Mouse (Mus musculus): Measurements from ENCODE around the gene Dnajc3. TPM values are rescaled to one million over a fixed set of nuclear protein-coding genes. Genes with fewer than 3 reads are reported as not detected.

Gene Dnajc3
- 34.1 and 35.3 TPM in 2 replicates for polyA plus RNA-seq (2014; fragmentation: Nextera tagmentation; extraction: Ambion mirVana)

DNA sequence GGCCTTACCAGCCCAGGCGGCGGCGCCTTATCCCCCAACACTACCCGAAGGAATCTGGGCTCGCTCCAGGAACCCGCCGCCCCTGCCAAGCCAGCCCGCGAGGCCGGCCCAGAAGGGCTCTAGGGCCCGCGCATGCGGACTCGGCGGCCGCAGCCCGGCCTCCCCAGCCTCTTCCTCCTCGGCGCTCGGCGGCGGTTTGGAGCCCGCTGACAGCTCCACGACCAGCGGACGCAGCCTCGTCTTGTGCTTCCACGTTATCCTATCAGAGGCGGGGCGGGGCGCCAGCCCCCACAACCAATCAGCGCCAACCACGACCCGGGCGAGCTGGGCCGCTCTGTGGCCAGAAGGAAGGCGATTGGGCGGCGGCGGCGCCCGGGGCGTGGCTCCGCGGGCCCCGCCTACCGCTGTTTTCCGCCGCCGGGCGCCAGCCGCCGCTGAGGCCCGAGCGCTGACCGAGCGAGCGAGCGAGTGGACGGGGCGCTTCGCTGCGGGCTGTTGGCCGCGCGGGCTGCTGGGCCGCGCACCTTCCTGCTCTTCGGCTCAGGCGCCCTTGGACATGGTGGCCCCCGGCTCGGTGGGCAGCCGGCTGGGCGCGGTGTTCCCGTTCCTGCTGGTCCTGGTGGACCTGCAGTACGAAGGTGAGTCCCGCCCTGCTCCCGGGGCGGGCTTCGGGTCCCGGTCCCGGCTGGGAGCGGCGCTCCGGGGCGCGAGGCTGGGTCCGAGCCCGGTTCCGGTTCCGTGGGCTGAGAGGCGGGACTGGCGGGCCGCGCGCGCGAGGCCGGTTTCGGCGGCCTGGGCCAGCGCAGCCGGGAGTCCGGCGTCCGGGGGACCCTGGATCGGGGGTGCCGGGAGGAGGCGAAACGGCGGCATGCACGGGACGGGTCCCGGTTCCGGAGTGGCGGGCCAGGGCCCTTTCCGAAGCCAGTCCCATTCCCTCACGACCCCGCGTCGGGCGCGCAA, at the start of gene Dnajc3:
Gene Dnajc3 (plus strand): TSS at position 444 of the 960 bp plus-strand sequence.
- Histone ChIP-seq H3K36me3 (ENCODE audit: control insufficient read depth, insufficient read depth, low read length) (no peaks in the 10 kb centered on the region), H3K4me2 (ENCODE audit: low read depth, severe bottlenecking) (peak within 1 kb of the TSS; percentile 70), H3K27me3 (ENCODE audit: control insufficient read depth, insufficient read depth, low read length) (no peaks in the 10 kb centered on the region), H3K27ac (replicated peaks; ENCODE audit: low read depth, low read length) (peak within 1 kb of the TSS; percentile 83; the same call in 1 of the 2 replicates), H3K9ac (ENCODE audit: low read length) (peak within 1 kb of the TSS; percentile 95), H3K4me1 (ENCODE audit: control insufficient read depth, insufficient read depth, low read length) (peaks cover 9% of the 10 kb centered on the region), H3K9me3 (ENCODE audit: control insufficient read depth, low read length) (no peaks in the 10 kb centered on the region), H3K4me3 (ENCODE audit: low read depth, low read length) (peak within 1 kb of the TSS; percentile 92)
- ATAC-seq (ENCODE audit: insufficient number of reproducible peaks, low FRiP score, low TSS enrichment, low read depth) = peak; percentile 100
- DNase-seq (ENCODE audit: low spot score) = peak; percentile 99
- WGBS = under 1% methylated on average over 106 of the region's 124 CpGs

DNA sequence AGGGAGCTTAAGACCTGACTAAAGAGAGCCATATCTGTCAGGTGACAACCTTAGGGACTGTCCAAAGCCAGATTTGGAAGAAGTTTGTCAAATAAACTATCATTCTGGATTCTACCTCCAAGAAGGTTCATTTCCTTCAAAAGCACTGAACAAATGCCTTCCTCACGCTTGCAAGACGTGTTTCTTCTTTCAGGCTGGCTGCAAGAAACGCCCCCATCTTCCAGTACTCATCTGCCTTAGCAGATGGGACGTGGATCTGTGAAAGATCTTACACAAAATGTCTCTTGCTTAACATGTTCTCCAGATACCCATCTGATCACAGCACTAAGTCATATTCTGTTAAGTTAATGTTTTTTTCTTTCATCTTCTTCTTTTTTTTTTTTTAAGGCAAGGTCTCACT, 47.7 kb upstream of the Dnajc3 start:
- Histone ChIP-seq H3K27me3 (ENCODE audit: control insufficient read depth, insufficient read depth, low read length) (no peaks in the 10 kb centered on the region), H3K9me3 (ENCODE audit: control insufficient read depth, low read length) (no peaks in the 10 kb centered on the region), H3K4me3 (ENCODE audit: low read depth, low read length) (no peak overlapping the region), H3K36me3 (ENCODE audit: control insufficient read depth, insufficient read depth, low read length) (peaks cover 8% of the 10 kb centered on the region), H3K4me1 (ENCODE audit: control insufficient read depth, insufficient read depth, low read length) (no peaks in the 10 kb centered on the region), H3K9ac (ENCODE audit: low read length) (no peak overlapping the region), H3K4me2 (ENCODE audit: low read depth, severe bottlenecking) (no peak overlapping the region), H3K27ac (replicated peaks; ENCODE audit: low read depth, low read length) (no peak overlapping the region)
- DNase-seq (ENCODE audit: low spot score) = no peak
- ATAC-seq (ENCODE audit: insufficient number of reproducible peaks, low FRiP score, low TSS enrichment, low read depth) = no peak
- WGBS = 86% methylated on average over 4 of the region's 4 CpGs

DNA sequence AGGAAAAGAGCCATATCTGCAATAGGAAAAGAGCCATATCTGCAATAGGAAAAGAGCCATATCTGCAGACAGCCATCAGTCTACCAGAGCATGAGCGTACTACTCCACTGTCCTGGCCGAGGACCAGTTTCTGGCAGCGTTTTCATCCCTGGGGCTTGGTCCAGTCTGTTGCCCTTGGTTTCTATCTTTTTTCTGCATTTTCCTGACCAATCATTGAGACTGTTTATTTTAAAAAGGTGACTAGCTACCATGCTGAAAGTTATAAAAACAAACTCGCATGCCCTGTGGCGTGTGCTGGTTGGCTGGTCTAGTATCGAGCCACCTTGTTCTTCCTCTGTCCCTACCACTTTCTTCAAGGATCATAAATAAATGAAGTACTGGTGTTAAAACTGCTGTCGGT, 42.5 kb upstream of the Dnajc3 start:
- DNase-seq (ENCODE audit: low spot score) (no peak), ATAC-seq (ENCODE audit: insufficient number of reproducible peaks, low FRiP score, low TSS enrichment, low read depth) (no peak)
- Histone ChIP-seq H3K27me3 (ENCODE audit: control insufficient read depth, insufficient read depth, low read length) (no peaks in the 10 kb centered on the region), H3K27ac (replicated peaks; ENCODE audit: low read depth, low read length) (no peak overlapping the region), H3K4me3 (ENCODE audit: low read depth, low read length) (no peak overlapping the region), H3K4me1 (ENCODE audit: control insufficient read depth, insufficient read depth, low read length) (no peaks in the 10 kb centered on the region), H3K9me3 (ENCODE audit: control insufficient read depth, low read length) (no peaks in the 10 kb centered on the region), H3K9ac (ENCODE audit: low read length) (no peak overlapping the region), H3K36me3 (ENCODE audit: control insufficient read depth, insufficient read depth, low read length) (peaks cover 3% of the 10 kb centered on the region; the same call in 1 of the 2 replicates), H3K4me2 (ENCODE audit: low read depth, severe bottlenecking) (no peak overlapping the region)
- 94% methylated on average over 7 of the region's 7 CpGs for WGBS

DNA sequence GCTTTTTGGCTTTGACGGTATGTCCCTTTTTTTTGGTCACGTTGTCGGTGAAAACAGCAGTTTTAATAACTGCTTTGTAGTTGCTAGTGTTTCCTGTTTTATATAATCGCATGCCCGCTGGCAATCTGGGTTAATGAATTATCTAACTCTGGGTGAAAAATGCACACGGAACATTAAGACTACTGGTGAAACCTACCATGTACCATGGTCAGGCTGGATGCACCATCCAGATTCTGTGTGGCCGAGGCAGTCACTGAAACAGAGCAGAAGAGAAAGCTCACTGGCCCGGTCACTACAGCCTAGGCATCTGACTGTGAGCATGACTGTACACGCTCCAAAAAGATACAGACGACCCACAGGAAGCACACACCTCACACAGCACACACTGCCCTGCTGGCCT, 42.1 kb upstream of the Dnajc3 start:
- H3K9ac ChIP-seq (ENCODE audit: low read length) = no peak overlapping the region
- ATAC-seq (ENCODE audit: insufficient number of reproducible peaks, low FRiP score, low TSS enrichment, low read depth) (no peak), DNase-seq (ENCODE audit: low spot score) (no peak)
- no peak overlapping the region for H3K4me3 ChIP-seq (ENCODE audit: low read depth, low read length)
- no peak overlapping the region for H3K27ac ChIP-seq (replicated peaks; ENCODE audit: low read depth, low read length)
- peaks cover 3% of the 10 kb centered on the region; the same call in 1 of the 2 replicates for H3K36me3 ChIP-seq (ENCODE audit: control insufficient read depth, insufficient read depth, low read length)
- WGBS = 87% methylated on average over 10 of the region's 10 CpGs
- H3K4me2 ChIP-seq (ENCODE audit: low read depth, severe bottlenecking) = no peak overlapping the region
- no peaks in the 10 kb centered on the region for H3K9me3 ChIP-seq (ENCODE audit: control insufficient read depth, low read length)
- H3K4me1 ChIP-seq (ENCODE audit: control insufficient read depth, insufficient read depth, low read length) = no peaks in the 10 kb centered on the region
- no peaks in the 10 kb centered on the region for H3K27me3 ChIP-seq (ENCODE audit: control insufficient read depth, insufficient read depth, low read length)

DNA sequence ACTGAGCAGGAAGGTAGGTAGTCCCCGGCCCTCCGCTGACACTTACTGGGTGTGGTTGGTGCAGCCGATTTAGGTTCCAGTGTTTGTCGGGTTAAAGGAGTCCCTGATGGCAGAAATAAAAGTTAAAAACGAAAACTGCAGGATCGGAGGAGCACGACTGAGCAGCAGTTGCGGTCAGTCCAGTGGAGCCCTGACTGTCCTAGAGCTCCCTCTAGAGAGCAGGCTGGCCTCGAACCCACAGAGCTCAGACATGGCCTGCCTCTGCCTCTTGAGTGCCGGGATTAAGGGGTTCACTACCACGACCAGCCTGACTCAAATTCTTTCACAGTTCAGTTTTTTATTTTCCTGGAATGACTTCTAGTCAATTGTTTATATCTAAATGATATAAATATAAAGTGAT, 37.8 kb upstream of the Dnajc3 start:
- WGBS = 86% methylated on average over 11 of the region's 11 CpGs
- Histone ChIP-seq H3K9me3 (ENCODE audit: control insufficient read depth, low read length) (no peaks in the 10 kb centered on the region), H3K4me2 (ENCODE audit: low read depth, severe bottlenecking) (no peak overlapping the region), H3K27ac (replicated peaks; ENCODE audit: low read depth, low read length) (no peak overlapping the region), H3K4me3 (ENCODE audit: low read depth, low read length) (no peak overlapping the region), H3K36me3 (ENCODE audit: control insufficient read depth, insufficient read depth, low read length) (peaks cover 8% of the 10 kb centered on the region; the same call in 1 of the 2 replicates), H3K27me3 (ENCODE audit: control insufficient read depth, insufficient read depth, low read length) (no peaks in the 10 kb centered on the region), H3K9ac (ENCODE audit: low read length) (no peak overlapping the region), H3K4me1 (ENCODE audit: control insufficient read depth, insufficient read depth, low read length) (no peaks in the 10 kb centered on the region)
- ATAC-seq (ENCODE audit: insufficient number of reproducible peaks, low FRiP score, low TSS enrichment, low read depth) = no peak
- no peak for DNase-seq (ENCODE audit: low spot score)

DNA sequence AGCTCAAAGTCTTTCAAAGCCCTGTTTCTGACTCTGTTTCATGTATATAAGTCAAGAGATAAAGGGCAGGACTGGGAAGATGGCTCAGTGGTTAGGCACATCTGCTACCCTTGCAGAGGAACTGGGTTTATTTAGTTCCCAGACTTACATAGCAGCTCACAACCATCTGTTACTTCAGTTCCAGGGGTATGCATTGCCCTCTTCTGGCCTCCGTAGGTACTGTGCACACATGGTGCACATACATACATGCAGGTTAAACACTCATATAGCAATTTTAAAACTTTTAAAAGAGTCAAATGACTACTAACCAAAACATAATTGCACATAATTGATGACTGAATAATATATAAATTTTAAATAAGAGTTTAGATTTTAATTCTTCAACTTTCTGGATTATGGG, 36.9 kb upstream of the Dnajc3 start:
- no peaks in the 10 kb centered on the region for H3K4me1 ChIP-seq (ENCODE audit: control insufficient read depth, insufficient read depth, low read length)
- no peak overlapping the region for H3K4me2 ChIP-seq (ENCODE audit: low read depth, severe bottlenecking)
- H3K27ac ChIP-seq (replicated peaks; ENCODE audit: low read depth, low read length) = no peak overlapping the region
- H3K27me3 ChIP-seq (ENCODE audit: control insufficient read depth, insufficient read depth, low read length) = no peaks in the 10 kb centered on the region
- no peak overlapping the region for H3K4me3 ChIP-seq (ENCODE audit: low read depth, low read length)
- WGBS = 100% methylated on average over 1 of the region's 1 CpGs
- DNase-seq (ENCODE audit: low spot score) = no peak
- no peak overlapping the region for H3K9ac ChIP-seq (ENCODE audit: low read length)
- peaks cover 8% of the 10 kb centered on the region; the same call in 1 of the 2 replicates for H3K36me3 ChIP-seq (ENCODE audit: control insufficient read depth, insufficient read depth, low read length)
- ATAC-seq (ENCODE audit: insufficient number of reproducible peaks, low FRiP score, low TSS enrichment, low read depth) = no peak
- no peaks in the 10 kb centered on the region for H3K9me3 ChIP-seq (ENCODE audit: control insufficient read depth, low read length)

DNA sequence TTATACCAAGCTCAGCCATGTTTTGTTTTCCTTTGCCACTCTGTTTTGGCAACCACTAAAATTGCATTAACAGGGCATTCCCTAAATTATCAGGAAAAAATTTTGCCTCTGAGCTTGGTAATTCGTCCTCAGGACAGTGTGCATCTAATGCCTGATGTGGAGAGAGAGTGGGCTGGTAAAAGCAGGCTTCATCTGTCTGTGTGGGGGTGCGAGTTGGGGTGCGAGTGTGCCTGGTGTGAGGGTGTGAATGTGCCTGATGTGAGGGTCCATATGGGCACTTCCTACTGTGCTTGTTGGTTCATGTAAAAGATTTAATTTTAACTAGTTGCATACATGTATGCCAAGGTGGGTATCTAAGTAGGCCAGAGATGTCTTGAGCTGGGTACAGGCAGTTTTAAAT, 34.4 kb upstream of the Dnajc3 start:
- Histone ChIP-seq H3K4me1 (ENCODE audit: control insufficient read depth, insufficient read depth, low read length) (no peaks in the 10 kb centered on the region), H3K36me3 (ENCODE audit: control insufficient read depth, insufficient read depth, low read length) (peaks cover 12% of the 10 kb centered on the region), H3K9me3 (ENCODE audit: control insufficient read depth, low read length) (no peaks in the 10 kb centered on the region), H3K27ac (replicated peaks; ENCODE audit: low read depth, low read length) (no peak overlapping the region), H3K4me3 (ENCODE audit: low read depth, low read length) (no peak overlapping the region), H3K4me2 (ENCODE audit: low read depth, severe bottlenecking) (no peak overlapping the region), H3K27me3 (ENCODE audit: control insufficient read depth, insufficient read depth, low read length) (no peaks in the 10 kb centered on the region), H3K9ac (ENCODE audit: low read length) (no peak overlapping the region)
- 89% methylated on average over 3 of the region's 3 CpGs for WGBS
- no peak for ATAC-seq (ENCODE audit: insufficient number of reproducible peaks, low FRiP score, low TSS enrichment, low read depth)
- no peak for DNase-seq (ENCODE audit: low spot score)

DNA sequence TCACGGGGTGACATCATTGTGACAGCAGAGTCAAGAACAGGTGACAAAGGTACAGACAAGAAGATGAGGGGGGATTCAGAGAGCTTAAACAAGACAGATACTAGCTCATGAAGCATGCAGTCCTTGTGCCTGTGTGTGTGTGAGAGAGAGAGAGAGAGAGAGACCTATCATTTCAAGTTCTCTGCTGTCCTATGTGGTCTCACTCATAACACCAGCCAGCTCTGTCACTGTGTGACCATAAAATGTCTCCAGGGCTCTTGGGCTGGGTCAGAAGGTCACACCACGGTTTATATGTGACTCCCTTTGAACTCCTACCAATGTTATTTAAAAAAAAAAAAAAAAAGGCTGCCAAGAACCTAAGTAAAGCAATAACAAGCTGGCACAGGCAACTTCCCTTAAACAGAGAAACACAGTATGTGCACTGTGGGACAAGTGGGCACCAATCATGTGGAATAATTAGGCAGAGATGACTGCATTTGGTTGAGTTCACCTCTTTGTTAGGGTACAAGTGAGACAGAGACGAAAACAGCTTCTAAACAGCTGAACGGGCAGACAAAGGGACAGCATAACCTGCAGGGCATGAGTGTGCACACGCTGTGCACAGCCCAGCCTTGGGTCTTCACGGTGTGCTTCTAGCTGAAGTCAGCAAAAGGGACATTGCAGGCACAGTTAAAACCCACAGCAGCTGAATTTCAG, 33.8 kb upstream of the Dnajc3 start:
- H3K27ac ChIP-seq (replicated peaks; ENCODE audit: low read depth, low read length) = no peak overlapping the region
- H3K27me3 ChIP-seq (ENCODE audit: control insufficient read depth, insufficient read depth, low read length) = no peaks in the 10 kb centered on the region
- H3K9ac ChIP-seq (ENCODE audit: low read length) = no peak overlapping the region
- peaks cover 12% of the 10 kb centered on the region for H3K36me3 ChIP-seq (ENCODE audit: control insufficient read depth, insufficient read depth, low read length)
- no peak overlapping the region for H3K4me2 ChIP-seq (ENCODE audit: low read depth, severe bottlenecking)
- 50% methylated on average over 6 of the region's 6 CpGs for WGBS
- H3K4me1 ChIP-seq (ENCODE audit: control insufficient read depth, insufficient read depth, low read length) = no peaks in the 10 kb centered on the region
- ATAC-seq (ENCODE audit: insufficient number of reproducible peaks, low FRiP score, low TSS enrichment, low read depth) (no peak), DNase-seq (ENCODE audit: low spot score) (no peak)
- no peaks in the 10 kb centered on the region for H3K9me3 ChIP-seq (ENCODE audit: control insufficient read depth, low read length)
- no peak overlapping the region for H3K4me3 ChIP-seq (ENCODE audit: low read depth, low read length)
